Mouse (Mus musculus) liver, embryonic 14.5 days (tissue): Measurements from ENCODE around the gene Srp9.

ENCODE experiments used
- CTCF ChIP-seq: IDR thresholded peaks from 2 replicates; pipeline ENCODE4 v1.5.1; 2016; ENCODE audit warnings: antibody characterized with exemption, low read depth, control low read depth
- EP300 ChIP-seq: IDR thresholded peaks from 2 replicates; pipeline ENCODE4 v1.6.1; 2016; ENCODE audit warnings: antibody characterized with exemption, low read depth

GRCm38 (mm10) chr1:182143288-182143687, 18.8 kb downstream of the Srp9 start:
- TF ChIP-seq CTCF (peak; percentile 68), EP300 (no peak)
